Mouse (Mus musculus) macrophage (primary cell): ENCODE measurements around the gene Fam78a. TPM values are rescaled to one million over a fixed set of nuclear protein-coding genes. Genes with fewer than 3 reads are reported as not detected.

Experiments used
- H3K27ac ChIP-seq: fragments of 350-480 bp; formaldehyde crosslinking; 2 replicates; pipeline ENCODE4 v1.9.0; 2021
- H3K36me3 ChIP-seq: fragments of 350-480 bp; formaldehyde crosslinking; 2 replicates; pipeline ENCODE4 v1.9.0; 2021; ENCODE audit errors: inconsistent target
- H3K4me3 ChIP-seq: fragments of 350-480 bp; formaldehyde crosslinking; 2 replicates; pipeline ENCODE4 v1.9.0; 2021; ENCODE audit errors: inconsistent target
- H3K79me2 ChIP-seq: fragments of 350-480 bp; formaldehyde crosslinking; 2 replicates; pipeline ENCODE4 v1.9.0; 2021; ENCODE audit errors: inconsistent target
- WGBS: methylation state at CpG from one replicate; pipeline ENCODE4 v1.1.7; 2026; ENCODE audit warnings: inconsistent platforms; ENCODE audit not compliant: missing documents; 5-methylcytosine and 5-hydroxymethylcytosine counted together
- polyA plus RNA-seq: library from polyadenylated mRNA; stranded (reverse); fragments of 250-400 nt; gene quantifications from 3 replicates; pipeline ENCODE4 v1.2.4, GENCODE M21; 2018; ENCODE audit warnings: inconsistent platforms

Gene Fam78a
- polyA plus RNA-seq, 1 experiment from 2014 or later, result 12.7 TPM

GRCm38 (mm10) chr2:32088372-32088981 is 3.8 kb upstream of the Fam78a start:
- 32% methylated on average over 34 of the region's 35 CpGs for WGBS
- Histone ChIP-seq H3K27ac (no peak overlapping the region), H3K79me2 (no peaks in the 10 kb centered on the region), H3K36me3 (no peaks in the 10 kb centered on the region), H3K4me3 (no peak overlapping the region)

GRCm38 (mm10) chr2:32087606-32088005 is 2.9 kb upstream of the Fam78a start:
- Histone ChIP-seq H3K36me3 (no peaks in the 10 kb centered on the region), H3K27ac (no peak overlapping the region), H3K79me2 (peaks cover 6% of the 10 kb centered on the region), H3K4me3 (no peak overlapping the region)
- WGBS, result 96% methylated on average over 4 of the region's 4 CpGs

GRCm38 (mm10) chr2:32085231-32085630 is 574 bp upstream of the Fam78a start:
- 73% methylated on average over 2 of the region's 2 CpGs for WGBS
- H3K4me3 ChIP-seq, result no peak overlapping the region
- H3K79me2 ChIP-seq, result peaks cover 27% of the 10 kb centered on the region
- no peak overlapping the region for H3K27ac ChIP-seq
- no peaks in the 10 kb centered on the region for H3K36me3 ChIP-seq

GRCm38 (mm10) chr2:32084872-32085199 is 179 bp upstream of the Fam78a start:
- WGBS, result 52% methylated on average over 2 of the region's 2 CpGs

DNA sequence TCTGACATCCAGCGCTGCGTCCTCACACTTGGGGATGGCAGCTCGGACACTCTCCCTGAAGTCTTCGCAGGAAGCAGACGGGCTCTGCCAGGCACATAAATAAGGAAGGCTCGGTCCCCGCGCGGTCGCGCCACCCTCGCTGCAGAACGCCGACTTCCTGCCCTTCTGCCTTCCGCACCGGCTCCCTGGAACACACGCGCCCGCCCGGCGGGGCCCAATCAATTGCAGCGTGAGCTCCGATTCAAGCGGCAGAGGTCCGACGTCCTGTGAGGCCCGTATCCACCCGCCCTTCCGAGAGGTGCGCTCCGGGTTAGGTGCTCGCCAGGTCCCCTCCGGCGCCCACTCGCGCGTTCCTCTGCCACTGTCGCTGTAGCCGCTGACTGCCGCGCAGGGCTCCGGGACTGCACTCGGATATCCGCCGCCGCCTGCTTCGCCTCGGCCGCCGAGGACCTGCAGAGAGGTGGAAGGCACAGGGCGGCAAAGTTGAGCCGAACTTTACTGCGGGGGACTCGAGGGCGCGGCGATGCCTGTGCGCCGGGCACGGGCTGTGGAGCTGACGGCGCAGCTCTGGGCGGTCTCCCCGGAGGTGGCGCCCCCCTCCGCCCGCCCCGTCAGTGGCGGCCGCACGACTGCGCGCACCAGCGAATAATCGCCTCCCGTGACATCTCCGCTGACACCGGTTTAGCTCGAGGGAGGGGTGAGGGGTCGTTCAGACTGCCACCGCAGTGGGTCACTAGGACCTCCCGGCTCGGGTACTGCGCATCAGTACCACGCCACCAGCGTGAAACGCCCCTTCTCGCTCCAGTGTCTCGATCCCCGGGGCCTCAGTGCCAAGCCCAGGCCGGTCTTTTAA is 1.3 kb downstream of the Fam78a start:
- Histone ChIP-seq H3K27ac (peak overlapping the region; percentile 96), H3K36me3 (no peaks in the 10 kb centered on the region), H3K4me3 (peak overlapping the region; percentile 88), H3K79me2 (peaks cover 46% of the 10 kb centered on the region)
- 1% methylated on average over 89 of the region's 91 CpGs for WGBS

More at GRCm38 (mm10) chr2:32084872-32085199, 179 bp upstream of the Fam78a start:
- Histone ChIP-seq H3K27ac (no peak overlapping the region), H3K36me3 (no peaks in the 10 kb centered on the region), H3K4me3 (peak overlapping the region; percentile 6; the same call in 1 of the 2 replicates), H3K79me2 (peaks cover 31% of the 10 kb centered on the region)

DNA sequence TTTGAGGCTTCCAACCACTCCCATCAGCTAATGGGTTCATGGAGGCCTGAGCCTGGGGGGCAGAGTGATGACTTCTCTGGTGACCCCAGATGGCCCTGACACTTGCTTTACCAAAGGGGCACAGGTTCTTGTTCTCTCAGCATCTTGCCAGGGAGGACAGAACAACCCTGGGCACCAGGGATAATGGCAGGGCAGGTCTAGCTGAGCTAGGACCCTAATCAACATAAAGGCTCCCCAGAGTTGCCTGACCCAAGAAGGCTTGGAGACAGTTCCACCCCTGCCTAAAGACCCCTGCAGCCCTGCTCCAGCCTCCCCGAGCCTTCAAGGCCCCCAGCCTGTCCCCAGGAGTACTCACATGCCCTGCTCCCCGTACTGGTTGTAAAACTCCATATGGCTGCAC is 2.4 kb downstream of the Fam78a start:
- 0% methylated on average over 2 of the region's 2 CpGs for WGBS
- Histone ChIP-seq H3K4me3 (peak overlapping the region; percentile 88), H3K79me2 (peaks cover 57% of the 10 kb centered on the region), H3K27ac (peak overlapping the region; percentile 96), H3K36me3 (no peaks in the 10 kb centered on the region)

DNA sequence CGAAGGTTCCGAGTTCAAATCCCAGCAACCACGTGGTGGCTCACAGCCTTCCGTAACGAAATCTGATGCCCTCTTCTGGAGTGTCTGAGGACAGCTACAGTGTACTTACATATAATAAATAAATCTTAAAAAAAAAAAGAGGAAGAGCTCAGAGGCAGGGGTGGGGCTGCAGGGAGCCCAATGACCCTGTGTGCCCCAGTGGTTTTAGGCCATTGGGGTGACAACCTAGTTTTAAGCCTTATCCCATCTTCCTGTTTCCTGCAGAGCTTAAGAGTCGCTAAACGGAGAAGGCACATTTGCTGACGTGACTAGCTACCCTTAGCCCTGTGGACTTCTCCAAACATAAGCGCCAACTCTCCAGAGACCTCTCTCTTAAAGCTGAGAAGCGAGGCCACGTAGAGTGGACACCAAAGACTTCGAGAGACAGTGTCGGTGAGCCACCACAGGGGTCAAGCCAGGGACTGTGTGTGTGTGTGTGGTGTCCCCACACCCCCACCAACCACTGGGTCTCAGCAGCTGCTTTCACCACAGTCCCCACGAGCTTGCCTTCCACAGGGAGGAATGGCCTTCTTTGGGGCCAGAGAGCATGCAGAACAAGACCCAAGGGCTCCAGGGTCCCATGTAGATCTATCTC is 3.2 kb downstream of the Fam78a start:
- Histone ChIP-seq H3K4me3 (peak overlapping the region; percentile 88), H3K36me3 (no peaks in the 10 kb centered on the region), H3K79me2 (peaks cover 65% of the 10 kb centered on the region), H3K27ac (peak overlapping the region; percentile 96)
- WGBS, result 10% methylated on average over 13 of the region's 14 CpGs

GRCm38 (mm10) chr2:32080681-32081080 is 4.0 kb downstream of the Fam78a start:
- Histone ChIP-seq H3K36me3 (no peaks in the 10 kb centered on the region), H3K79me2 (peaks cover 73% of the 10 kb centered on the region), H3K4me3 (peak overlapping the region; percentile 88; the same call in 1 of the 2 replicates), H3K27ac (peak overlapping the region; percentile 96)
- WGBS, result 62% methylated on average over 3 of the region's 3 CpGs

DNA sequence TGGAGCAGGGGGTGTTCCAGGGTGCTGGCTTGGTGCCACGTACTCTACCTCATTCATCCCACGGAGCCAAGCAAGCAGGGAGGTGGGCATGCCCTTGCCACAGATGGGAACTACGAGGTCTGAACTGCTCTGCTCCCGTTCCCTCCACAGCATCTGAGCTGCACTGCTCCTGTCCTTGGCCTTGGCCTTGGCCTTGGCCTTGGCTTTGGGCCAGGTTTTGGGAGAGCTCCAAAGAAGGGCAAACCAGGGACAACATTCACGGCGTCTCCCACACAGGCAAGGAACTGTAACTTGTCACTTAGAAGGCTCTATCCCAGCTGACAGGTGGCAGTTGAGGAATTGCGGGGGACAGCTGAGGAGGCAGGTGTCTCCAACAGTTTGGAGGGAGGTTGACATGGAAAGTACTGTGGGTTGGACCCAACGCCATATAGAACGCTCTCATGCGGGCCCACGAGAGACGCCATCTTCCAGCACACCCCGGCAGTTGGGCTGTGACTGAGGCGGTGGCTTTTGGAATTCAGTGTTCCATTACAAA is 5.4 kb downstream of the Fam78a start:
- Histone ChIP-seq H3K79me2 (peaks cover 87% of the 10 kb centered on the region), H3K4me3 (peak overlapping the region; percentile 10; the same call in 1 of the 2 replicates), H3K27ac (peak overlapping the region; percentile 49), H3K36me3 (no peaks in the 10 kb centered on the region)
- 96% methylated on average over 14 of the region's 14 CpGs for WGBS

- WGBS, result 19% methylated on average over 8 of the region's 8 CpGs
- Histone ChIP-seq H3K36me3 (no peaks in the 10 kb centered on the region; the same call in 1 of the 2 replicates), H3K79me2 (peaks cover 94% of the 10 kb centered on the region), H3K27ac (peak overlapping the region; percentile 49), H3K4me3 (peak overlapping the region; percentile 10; the same call in 1 of the 2 replicates)
These were observed 6.1 kb downstream of the Fam78a start for GRCm38 (mm10) chr2:32078522-32078921.

DNA sequence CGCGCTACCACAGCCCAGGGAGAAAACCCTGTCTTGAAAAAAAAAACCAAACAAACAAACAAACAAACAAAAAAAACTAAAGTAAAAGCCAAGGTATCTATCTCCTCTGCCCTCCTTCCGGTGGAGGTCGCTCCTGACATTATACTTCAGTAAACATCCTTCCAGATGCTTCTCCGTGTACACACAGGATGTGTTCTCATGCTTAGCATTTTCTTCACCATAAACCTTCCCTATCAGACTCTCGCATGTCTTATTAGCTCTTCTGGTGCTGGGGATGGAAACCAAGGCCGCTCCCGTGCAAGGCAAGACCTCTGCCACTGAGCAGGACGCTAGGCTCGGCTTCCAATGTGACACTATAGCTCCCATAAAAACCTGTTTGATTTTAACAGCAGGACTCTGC is 6.9 kb downstream of the Fam78a start:
- no peaks in the 10 kb centered on the region; the same call in 1 of the 2 replicates for H3K36me3 ChIP-seq

DNA sequence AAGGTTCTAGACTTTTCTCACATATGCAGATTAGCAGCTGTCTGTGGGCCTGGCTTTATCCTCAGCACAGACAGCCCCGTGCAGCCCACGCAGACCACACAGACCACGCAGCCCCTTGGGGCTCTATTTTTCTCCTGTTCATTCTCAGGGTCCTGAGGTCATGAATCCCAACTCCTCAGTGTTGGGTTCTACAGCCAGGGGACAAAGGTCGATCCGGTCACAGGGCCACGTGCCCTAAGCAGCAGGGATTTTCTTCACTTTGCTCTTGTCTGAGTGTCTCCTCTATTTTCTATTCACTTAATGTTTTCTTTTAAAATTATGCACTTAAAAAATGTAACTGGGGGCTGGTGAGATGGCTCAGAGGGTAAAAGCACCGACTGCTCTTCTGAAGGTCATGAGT is 9.3 kb downstream of the Fam78a start:
- H3K27ac ChIP-seq, result no peak overlapping the region
- H3K79me2 ChIP-seq, result peaks cover 100% of the 10 kb centered on the region
- no peaks in the 10 kb centered on the region; the same call in 1 of the 2 replicates for H3K36me3 ChIP-seq
- no peak overlapping the region for H3K4me3 ChIP-seq
- WGBS, result 89% methylated on average over 4 of the region's 7 CpGs

More for the DNA sequence above, 6.9 kb downstream of the Fam78a start:
- H3K27ac ChIP-seq, result 0 out of 2 replicates have a peak overlapping the region, but pooled peaks have one; percentile 49
- 98% methylated on average over 10 of the region's 10 CpGs for WGBS
- no peak overlapping the region for H3K4me3 ChIP-seq
- H3K79me2 ChIP-seq, result peaks cover 97% of the 10 kb centered on the region

DNA sequence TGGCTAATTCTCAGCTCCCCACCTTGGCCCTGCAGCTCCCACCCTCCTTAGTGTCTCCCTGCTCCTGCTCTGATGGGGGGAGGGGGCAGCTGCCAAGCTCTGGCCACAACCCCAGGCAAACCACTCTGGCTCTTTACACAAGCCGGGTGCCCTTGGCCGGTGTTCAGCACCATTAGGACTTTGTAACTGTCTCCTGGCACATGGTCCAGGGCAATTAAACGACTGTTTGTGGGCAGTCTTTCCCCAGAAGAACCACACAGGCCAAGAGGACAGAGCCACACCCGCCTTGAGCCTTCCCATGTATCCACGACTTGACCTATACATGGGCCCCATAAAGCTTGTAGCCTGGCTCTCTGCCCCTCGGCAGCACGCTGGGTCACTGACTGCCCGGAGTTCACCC is 10.3 kb downstream of the Fam78a start:
- H3K79me2 ChIP-seq, result peaks cover 100% of the 10 kb centered on the region
- WGBS, result 50% methylated on average over 8 of the region's 8 CpGs
- no peak overlapping the region for H3K27ac ChIP-seq
- no peak overlapping the region for H3K4me3 ChIP-seq
- H3K36me3 ChIP-seq, result no peaks in the 10 kb centered on the region; the same call in 1 of the 2 replicates

- H3K36me3 ChIP-seq, result peaks cover 24% of the 10 kb centered on the region; the same call in 1 of the 2 replicates
- no peak overlapping the region for H3K27ac ChIP-seq
- no peak overlapping the region for H3K4me3 ChIP-seq
- 97% methylated on average over 8 of the region's 10 CpGs for WGBS
- peaks cover 71% of the 10 kb centered on the region for H3K79me2 ChIP-seq
These were observed 13.9 kb downstream of the Fam78a start for GRCm38 (mm10) chr2:32070747-32071146.
